Mouse (Mus musculus) adipocyte (in vitro differentiated cells): ENCODE data around the gene Rasd2.
A peak's percentile ranks its signal among the peaks of the same experiment; 100 is the strongest.

Experiments
- DNase-seq: peaks from one replicate; pipeline ENCODE4 v3.0.0-alpha.2; 2016; ENCODE audit warnings: low spot score

Gene Rasd2

DNA sequence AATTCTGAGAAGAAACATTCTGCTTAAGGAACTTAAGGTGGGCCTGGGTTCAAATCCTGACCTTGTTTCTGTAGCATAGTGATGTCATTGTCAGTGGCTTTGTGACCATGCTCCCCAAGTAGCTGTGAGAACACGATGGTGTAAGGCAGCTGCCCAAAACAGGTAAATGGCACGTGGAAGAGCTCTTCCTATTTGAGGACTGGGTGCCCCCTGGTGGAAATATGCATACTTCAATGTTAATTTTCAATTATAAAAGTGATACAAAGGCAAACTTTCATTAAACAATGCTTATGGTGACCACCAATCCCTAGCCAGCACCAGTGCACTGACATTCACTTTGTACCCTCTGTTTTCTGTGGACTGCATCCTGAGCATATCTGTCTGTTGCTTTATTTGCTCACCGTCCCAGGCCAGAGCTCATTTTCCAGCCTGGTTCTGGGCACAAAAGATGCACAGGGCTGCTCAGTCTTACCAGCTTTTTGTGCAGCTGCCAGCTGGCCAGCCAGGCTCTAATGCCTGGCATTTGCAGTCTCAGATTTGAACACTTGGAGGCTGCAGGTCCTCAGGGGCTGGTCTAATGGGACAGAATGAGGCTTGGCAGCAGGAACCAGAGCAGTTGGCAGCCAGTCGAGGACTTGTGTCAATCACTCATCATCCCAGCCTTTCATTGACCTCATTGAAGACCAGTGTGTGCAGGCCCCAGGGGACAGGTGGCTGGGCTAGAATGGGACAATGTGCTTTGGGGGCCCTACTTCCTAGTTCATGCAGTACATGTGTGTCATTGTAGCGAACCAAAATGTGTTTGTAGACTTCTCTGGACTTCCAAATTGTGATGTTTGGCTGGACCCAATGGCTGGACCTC is 6.4 kb downstream of the Rasd2 start:
- peak; percentile 59 for DNase-seq

DNA sequence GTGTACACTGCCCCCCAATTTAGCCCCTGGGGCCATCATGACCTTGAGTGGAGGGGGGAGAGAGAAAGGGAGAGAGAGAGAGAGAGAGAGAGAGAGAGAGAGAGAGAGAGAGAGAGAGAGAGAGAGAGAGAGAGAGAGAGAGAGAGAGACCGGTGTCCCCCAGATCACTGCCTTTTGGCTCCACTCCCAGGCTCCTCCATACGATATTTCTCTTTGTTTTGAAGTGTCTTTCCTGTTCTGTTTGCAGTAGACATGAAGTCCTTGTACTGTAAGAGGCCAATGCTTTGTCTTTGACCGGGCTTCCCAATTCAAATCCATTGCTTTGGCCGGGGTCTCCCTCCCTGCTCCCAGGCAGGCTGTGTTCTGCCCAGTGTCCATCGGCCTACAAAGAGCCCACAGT is 8.9 kb downstream of the Rasd2 start:
- no peak for DNase-seq

DNA sequence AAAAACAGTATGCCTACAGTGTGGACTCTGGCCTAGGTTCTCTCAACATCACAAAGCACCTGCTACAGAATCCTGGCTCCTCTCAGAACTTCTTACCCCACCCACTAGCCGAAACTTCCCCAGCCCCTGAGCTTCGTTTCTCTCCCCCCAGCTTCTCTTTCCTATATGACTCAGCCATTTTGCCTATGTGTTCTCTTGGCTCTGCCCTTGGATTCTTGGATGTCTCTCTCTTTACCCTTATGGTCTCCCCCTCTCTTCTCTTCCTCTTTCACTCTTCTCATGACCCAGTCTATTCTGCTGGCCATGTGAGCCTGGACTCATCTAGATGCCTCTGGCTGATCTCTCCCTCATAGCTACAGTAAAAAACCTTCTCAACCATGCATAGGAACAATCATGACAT is 13.0 kb downstream of the Rasd2 start:
- DNase-seq: no peak

DNA sequence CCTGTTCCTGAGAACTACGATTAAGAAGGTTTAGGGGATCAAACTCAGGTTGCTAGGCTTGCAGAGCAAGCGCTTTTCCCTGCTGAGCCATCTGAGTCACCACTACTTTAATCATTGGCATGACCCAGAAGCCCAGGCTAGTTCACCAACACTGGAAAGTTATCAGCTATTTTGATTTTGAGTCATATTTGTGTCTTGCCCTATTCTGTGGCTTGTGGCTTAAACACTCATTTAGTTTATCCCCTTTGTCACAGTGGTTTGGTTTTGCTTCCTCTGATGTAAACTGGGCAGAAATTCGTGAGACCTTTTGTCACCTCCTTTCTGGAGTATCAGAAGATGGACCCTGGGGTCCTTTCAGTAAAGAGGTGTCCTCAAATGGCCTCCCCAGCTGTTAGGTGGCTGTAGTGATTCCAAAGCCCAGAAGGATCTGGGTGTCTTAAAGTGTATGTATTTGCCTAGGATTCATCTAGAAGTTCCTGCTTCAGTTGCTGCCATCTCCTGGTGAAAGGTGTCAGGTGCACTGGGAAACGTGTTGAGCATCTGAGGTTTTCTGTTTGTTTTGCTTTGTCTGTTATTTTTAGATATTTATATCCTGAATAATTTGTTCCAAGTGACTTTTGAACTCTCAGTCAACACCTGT is 20.3 kb downstream of the Rasd2 start:
- DNase-seq: peak; percentile 32

DNA sequence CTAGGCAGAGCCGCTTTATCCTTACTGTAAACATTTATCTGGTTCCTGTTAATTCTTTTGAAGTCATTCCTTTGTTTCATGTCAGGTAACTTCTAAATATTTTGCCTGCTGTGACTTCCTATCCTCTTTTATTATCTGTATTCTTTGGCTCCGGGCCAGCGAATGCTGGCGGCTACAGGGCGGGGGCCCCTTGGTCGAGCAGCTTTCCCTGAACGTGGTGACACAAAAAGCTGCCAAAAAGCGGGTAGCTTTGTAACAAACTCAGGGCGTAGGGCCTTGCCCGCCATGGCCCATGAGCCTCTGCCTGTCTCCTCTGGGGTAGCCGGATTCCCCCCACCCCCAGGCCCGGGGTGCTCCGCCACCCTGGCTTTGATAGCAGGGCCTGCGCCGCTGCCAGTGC is 33.6 kb downstream of the Rasd2 start:
- no peak for DNase-seq

DNA sequence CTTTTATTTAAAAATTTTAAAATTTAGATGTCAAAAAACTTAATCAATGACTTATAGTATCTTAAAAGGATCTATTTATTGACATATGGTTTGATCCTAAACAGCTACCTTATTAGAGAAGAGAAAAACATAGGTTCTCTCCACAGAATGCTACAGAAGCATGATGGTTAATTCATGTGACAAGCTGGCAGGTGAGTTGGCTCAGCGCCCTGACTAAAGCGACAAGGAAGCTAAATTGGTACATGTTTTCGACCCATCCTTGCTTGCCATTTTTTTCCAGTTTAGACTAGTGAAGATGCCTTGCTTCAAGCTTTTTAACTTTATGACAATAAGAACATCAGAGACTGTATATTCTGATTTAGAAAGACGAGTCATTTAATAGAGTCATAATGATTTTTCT is 35.4 kb downstream of the Rasd2 start:
- no peak for DNase-seq

DNA sequence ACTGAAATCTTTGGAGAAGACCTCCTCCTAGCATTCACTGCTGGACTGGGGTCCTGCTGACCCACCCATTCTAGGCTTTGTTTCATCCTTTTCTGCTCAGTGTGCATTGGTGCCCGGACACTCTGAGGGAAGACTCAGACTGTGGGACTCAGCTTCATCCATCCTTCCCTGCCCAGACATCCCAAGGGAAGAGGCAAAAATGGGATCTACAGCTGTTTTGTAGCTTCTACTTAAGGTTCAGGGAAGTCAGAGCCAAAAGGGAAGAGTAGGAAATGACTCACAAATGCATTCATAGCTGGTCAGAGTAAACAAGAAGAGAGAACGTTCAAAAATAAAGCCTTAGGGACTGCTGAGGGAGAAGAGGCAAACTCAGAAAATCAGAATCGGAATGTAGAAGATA is 40.3 kb downstream of the Rasd2 start:
- no peak for DNase-seq

DNA sequence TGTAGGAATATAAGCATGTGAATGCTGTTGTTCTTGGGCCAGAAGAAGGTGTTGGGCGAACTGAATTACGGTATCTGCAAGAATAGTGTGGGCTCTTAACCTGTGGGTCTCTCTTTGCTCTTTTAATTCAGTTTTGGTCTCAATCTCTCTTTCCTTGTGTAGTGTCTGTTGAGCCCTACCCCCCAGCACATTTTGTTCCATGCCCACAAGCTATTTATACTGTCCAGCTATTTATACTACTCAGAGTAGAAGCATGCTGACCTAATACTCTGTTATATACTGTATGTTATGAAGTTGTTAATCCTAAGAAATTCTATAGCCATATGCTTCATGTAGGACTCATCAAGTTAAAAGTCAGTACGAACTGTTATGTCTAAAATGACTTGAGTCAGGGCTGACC is 41.9 kb downstream of the Rasd2 start:
- DNase-seq: no peak

DNA sequence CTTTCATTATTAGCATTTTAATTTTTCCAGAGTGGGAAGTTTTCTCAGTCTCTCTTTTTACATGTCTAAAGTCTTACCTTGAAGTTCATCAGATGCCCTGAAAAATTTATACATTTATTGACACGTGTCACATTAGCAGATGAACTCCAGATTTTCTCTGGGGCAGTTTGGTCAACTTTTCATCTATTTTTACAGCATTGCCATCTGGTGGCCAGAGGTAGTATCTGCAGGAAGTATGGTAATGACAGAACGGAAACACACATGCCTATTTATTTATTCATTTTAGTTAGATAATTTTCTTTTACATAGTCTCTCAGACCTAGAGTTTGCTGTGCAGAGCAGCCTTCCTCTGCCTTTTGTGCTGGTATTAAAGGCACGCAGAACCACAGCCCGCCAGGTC is 58.4 kb downstream of the Rasd2 start:
- peak; percentile 53 for DNase-seq
